Mouse (Mus musculus) ovary, postnatal 10 days (tissue): ENCODE data around the gene Them7.

Source experiments
- DNase-seq: peaks from one replicate; pipeline ENCODE4 v3.0.0; 2022; ENCODE audit warnings: low spot score

The Them7 gene

GRCm38 (mm10) chr2:105235380-105236115 lies 11.4 kb downstream of the Them7 start:
- no peak for DNase-seq

GRCm38 (mm10) chr2:105237424-105237823 lies 13.3 kb downstream of the Them7 start:
- DNase-seq = no peak

- no peak for DNase-seq
These were observed 13.7 kb downstream of the Them7 start for GRCm38 (mm10) chr2:105237841-105238240.

GRCm38 (mm10) chr2:105238775-105239174 lies 14.7 kb downstream of the Them7 start:
- DNase-seq = no peak

- DNase-seq = no peak
These were observed 16.5 kb downstream of the Them7 start for GRCm38 (mm10) chr2:105240631-105241030.

- DNase-seq = no peak
These were observed 18.8 kb downstream of the Them7 start for GRCm38 (mm10) chr2:105242940-105243339.

- DNase-seq = no peak
These were observed 20.6 kb downstream of the Them7 start for GRCm38 (mm10) chr2:105244733-105245132.

- DNase-seq = no peak
These were observed 27.9 kb downstream of the Them7 start for GRCm38 (mm10) chr2:105251978-105252377.

GRCm38 (mm10) chr2:105252824-105253223 lies 28.7 kb downstream of the Them7 start:
- DNase-seq = no peak

GRCm38 (mm10) chr2:105255457-105255856 lies 31.3 kb downstream of the Them7 start:
- no peak for DNase-seq

GRCm38 (mm10) chr2:105256427-105257071 lies 32.4 kb downstream of the Them7 start:
- no peak for DNase-seq

GRCm38 (mm10) chr2:105257376-105257775 lies 33.3 kb downstream of the Them7 start:
- DNase-seq = no peak

- no peak for DNase-seq
These were observed 37.2 kb downstream of the Them7 start for GRCm38 (mm10) chr2:105261335-105261734.

GRCm38 (mm10) chr2:105263219-105263618 lies 39.1 kb downstream of the Them7 start:
- DNase-seq = no peak

- DNase-seq = no peak
These were observed 58.4 kb downstream of the Them7 start for GRCm38 (mm10) chr2:105282407-105283077.

- no peak for DNase-seq
These were observed 59.7 kb downstream of the Them7 start for GRCm38 (mm10) chr2:105283811-105284210.

GRCm38 (mm10) chr2:105284855-105285254 lies 60.7 kb downstream of the Them7 start:
- DNase-seq = no peak

- no peak for DNase-seq
These were observed 71.7 kb downstream of the Them7 start for GRCm38 (mm10) chr2:105295823-105296222.

- DNase-seq = no peak
These were observed 74.8 kb downstream of the Them7 start for GRCm38 (mm10) chr2:105298888-105299287.

GRCm38 (mm10) chr2:105301082-105301481 lies 77.0 kb downstream of the Them7 start:
- DNase-seq = no peak

GRCm38 (mm10) chr2:105301531-105301930 lies 77.4 kb downstream of the Them7 start:
- no peak for DNase-seq

- no peak for DNase-seq
These were observed 79.9 kb downstream of the Them7 start for GRCm38 (mm10) chr2:105303962-105304514.

GRCm38 (mm10) chr2:105305876-105306275 lies 81.8 kb downstream of the Them7 start:
- no peak for DNase-seq
